Mouse (Mus musculus) urinary bladder, postnatal 10 days (tissue): ENCODE data around the gene Pcsk7.

Experiments used
- DNase-seq: peaks from one replicate; pipeline ENCODE4 v3.0.0; 2022; ENCODE audit warnings: low spot score

The Pcsk7 gene

DNA sequence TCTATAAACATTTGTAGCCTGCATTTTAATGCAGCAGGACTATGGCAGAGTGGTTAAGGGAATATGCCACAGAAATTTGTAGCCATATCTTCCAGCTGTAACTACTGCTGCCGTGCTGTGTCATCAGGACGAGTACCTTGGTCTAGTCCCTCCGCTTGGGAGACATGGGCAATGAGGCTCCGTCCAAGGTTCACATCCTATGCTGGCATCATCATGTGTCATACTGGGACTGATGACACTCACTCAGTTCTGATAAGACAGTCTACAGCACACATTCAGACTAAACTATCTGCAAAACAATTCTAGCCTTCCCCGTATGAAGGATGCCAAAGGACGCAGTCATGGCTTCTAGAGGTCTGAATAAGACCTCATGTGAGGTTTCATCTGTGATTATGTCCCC, 57.3 kb downstream of the Pcsk7 start:
- DNase-seq = no peak

DNA sequence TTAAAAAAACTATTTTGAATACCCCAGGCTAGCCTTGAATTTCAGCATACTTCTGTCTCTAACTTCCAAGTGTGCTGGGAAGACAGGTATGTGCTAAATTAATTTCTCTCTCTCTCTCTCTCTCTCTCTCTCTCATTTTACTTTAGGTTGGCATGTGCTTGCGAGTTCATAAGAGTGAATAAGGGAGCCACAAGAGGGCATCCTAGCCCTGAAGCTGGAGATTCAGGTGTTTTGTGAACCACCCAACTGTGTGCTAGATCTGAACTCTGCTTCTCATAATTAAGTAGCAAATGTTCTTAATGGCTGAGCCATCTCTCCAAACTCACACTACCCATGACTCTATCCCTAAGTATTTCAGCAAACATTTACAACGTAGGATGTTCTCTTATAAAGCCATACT, 70.6 kb downstream of the Pcsk7 start:
- no peak for DNase-seq
